Mouse (Mus musculus) adrenal gland, postnatal 4 days (tissue): ENCODE data around the gene Irx3. TPM values are rescaled to one million over a fixed set of nuclear protein-coding genes. Genes with fewer than 3 reads are reported as not detected.
A peak's percentile ranks its signal among the peaks of the same experiment; 100 is the strongest.

Experiments
- DNase-seq, 2 experiments: peaks; one replicate each; pipeline ENCODE4 v3.0.0; 2021 to 2022; ENCODE audit warnings: low spot score in 2 of 2, mixed read lengths in 2 of 2
- long read RNA-seq, 2 experiments: library from polyadenylated mRNA; stranded (forward); transcript quantifications; one replicate each; pipeline ENCODE4 v2.0.0; 2021
- total RNA-seq, 2 experiments: library from RNA; stranded (reverse); gene quantifications; 2 replicates each; pipeline ENCODE4 v1.2.3; 2021

Gene Irx3
- 10 to 100 TPM; 14.4 to 15.1 TPM for total RNA-seq
- long read RNA-seq, experiment 1, transcript Irx3-202 (4 exons, 2,748 nt), result major isoform, 10 of 18 reads
- long read RNA-seq, experiment 1, partial matches to known transcripts, result 7 of 18 reads
- long read RNA-seq, experiment 1, other reads (novel, unspliced or antisense), result 0 of 18 reads
- long read RNA-seq, experiment 2, transcript Irx3-202 (4 exons, 2,748 nt), result major isoform, 47 of 61 reads
- long read RNA-seq, experiment 2, partial matches to known transcripts, result 10 of 61 reads
- long read RNA-seq, experiment 2, other reads (novel, unspliced or antisense), result 2 of 61 reads

DNA sequence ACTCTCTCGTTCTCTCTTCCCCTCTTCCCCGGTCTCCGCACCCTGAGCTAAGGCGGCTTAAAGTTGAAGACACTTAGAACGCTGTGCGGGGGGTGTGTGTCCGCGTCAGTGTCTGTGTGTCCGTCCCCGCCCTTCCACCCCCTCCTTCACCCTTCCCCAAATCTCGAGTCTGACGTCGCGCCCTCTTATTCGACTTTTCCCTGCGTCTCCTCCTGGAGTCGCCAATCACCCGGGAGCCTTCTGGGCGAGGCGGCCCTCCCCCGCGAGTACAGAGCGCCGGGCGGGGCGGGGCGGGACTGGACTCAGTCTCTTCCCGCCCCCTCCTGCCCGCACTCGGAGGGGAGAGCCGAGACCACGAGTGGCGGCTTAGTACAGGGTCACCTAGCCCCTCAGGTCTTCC lies at the start of gene Irx3:
Gene Irx3, minus strand, starts transcription at position 229 of the 400 bp plus-strand sequence.
- peak in 1 of 2 experiments; percentile 61 for DNase-seq

DNA sequence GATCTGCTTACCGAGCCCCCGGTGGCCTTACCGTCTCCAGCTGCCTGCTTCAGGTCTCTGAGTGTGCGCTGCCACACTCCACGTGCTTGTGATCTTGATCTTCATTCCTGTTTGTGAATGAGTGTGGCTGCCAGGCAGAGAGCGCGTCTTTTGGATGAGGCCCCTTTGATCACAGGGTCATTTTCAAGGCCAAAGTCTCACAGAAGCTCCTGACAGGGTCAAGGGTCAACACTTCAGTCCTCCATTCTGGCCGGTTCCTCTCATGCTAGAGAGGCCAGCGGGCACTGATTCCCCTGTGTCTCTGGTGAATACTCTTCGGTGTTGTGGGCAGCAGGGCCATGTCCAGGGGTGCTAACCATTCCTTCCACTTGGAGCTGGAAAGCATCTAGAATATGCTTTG lies 49.5 kb upstream of the Irx3 start:
- no peak for DNase-seq

DNA sequence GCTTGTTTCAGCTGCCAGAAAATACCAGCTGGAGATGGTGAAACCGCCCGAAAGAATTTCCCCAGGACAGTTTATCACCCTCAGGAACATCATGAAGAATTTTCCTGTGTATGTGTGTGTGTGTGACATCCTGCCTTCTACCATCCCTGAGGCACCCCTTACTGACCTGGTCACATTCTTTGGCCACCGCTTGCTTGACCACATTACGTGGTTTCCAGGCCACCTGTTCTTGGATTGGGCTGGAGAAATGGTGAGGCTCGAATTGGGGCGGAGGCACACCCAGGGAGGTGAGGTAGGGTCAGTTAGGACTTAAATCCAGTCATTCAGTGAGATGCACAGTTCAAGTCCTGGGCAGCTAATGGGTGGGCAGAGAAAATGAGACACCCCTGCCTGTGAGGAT lies 48.1 kb upstream of the Irx3 start:
- DNase-seq, result no peak

DNA sequence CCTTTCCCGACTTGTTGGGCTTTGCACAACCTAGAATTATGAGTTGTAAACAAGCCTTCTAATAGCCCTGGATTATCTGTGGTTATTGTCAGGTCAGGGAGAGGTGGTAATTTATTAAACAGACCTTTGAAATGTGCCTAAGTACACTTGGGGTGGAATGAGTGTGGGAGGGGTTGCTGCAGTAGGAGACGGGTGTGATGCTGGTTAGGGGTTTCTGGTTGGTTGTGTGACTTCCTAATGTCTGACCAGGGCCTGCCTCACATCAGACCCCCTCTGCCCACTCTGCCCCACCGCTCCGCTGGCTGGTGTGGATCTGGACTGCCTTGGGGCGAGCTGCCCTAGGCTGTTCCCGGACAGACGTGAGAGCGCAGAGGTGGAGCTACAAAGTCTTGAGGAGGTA lies 47.7 kb upstream of the Irx3 start:
- DNase-seq, result no peak

DNA sequence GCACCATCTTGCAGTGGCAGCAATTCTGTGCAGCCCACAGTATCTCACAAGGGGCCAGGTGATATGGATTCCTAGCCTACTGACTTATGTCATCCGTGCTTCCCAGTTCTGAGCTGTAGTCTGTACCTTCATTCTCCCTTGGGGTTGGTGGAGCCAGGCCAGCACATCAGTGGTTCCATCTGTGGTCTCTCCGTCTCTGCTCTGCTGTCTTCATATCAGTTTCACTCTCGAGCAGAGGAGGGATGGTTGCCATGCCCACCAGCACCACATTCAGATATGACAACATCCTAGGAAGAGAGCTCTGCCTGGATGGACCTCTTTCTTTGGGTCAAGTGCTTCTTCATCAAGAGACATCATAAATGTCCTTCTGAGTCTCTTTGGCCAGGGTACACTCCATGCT lies 43.8 kb upstream of the Irx3 start:
- DNase-seq, result no peak

DNA sequence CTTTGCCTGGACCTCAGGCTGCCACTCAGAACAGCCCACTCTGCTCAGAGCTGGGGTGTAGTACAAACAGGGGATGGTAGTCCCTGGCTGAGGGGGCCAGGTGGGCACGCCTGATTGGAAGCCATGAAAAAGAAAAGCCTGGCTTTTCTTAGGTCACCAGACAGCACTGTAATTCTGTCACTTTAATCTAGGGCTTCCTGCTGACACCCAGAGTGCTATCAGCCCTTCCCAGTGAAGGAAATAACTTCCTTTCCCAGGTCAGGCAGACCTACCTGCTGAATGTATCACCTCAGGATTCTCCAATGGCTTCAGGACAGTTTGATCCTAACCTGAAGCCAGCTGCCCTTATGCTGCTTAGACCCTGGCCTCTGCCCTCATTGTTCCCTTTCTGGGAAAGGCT lies 35.3 kb upstream of the Irx3 start:
- DNase-seq, result no peak

DNA sequence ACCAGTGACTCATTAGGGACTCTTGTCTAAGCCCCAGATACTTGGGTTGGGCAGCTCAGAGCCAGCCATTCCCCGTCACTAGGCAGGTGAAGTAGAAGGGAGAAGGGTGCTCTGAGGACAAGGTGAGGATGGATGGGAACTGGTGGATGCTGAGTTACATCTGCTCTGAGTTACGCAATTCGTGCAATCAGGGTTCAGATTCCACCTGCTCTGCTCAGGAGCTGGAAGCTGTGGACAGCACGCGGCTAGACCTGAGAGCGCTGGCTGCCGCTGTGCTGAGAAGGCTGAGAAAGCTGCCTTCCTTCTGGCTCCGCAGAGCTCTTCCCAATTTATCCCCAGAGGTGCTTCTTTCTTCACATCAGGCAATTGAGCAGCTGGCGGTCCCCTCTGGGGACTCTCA lies 34.8 kb upstream of the Irx3 start:
- no peak for DNase-seq

DNA sequence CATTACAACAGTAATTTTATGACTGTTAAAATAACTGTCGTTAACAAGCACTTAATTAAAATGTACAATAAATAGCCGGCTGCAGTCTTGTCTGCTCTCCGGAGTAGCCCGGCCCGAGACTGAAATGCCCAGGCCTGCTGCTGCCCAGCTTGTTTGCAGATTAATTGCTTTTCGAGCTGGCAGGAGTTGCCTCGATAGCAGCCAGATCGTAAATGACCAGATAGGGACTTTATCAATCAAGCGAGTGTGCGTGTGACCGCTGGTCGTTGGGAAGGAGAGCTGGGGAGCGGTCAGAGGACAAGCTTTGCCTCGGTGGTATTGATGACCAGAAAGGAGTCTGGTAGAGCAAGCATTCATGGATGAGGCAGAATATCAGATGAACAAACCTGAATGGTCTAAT lies 25.8 kb upstream of the Irx3 start:
- no peak for DNase-seq

DNA sequence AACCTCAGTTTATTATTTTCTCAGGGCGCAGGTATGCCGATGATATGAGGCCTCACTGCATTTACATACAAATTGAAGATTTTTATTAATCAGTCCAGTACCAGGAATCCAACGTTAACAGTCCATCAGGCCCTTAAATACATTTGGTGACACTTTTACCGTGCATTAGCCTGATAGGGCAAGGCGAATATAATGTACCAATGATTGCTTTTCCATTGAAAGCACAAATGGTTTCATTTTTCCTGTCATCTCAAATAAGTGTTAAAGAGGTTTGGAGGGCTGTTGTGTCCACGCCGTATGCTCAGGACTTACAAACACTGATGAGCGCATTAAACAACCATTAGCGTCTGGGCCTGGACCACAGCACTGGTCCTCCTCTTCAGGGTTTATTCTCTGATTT lies 25.3 kb upstream of the Irx3 start:
- DNase-seq, result no peak

DNA sequence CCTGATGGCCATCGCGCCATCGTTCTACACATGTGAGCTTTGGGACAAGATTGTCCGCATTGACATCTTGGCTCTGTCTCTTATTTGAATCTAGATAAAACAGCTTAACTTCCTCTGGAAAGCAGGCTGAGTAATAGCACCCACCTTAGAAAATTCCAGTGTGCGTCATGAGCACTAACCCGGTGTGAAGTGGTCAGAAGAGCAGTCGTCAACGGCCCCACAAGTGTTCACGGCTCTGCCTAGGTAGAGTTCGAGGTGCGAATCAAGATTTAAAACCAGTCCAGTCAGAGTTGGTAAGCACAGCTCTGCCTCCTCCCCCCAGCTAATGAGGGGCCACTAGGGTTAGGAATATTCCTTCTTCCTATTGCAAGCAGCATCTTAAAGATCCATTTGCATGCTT lies 21.5 kb upstream of the Irx3 start:
- DNase-seq, result no peak

DNA sequence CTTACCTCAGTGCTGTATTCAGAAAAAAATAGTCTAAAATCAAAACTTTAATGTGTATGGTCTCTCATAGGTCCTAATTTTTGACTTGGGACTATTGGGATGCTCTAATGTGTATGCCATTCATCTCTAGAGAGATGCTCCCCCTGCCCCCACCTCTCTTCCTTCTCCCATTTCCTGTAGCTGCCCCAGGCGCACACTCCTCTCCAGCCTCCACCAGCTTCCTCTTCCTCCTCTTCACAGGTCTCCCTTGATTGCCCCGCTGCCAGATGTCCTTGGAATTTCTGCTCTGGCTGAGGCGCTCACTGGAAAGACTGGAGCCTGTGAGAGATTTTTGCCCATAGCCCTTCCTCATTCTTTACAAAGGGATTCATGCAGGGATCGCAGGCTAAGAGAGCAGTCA lies 20.9 kb upstream of the Irx3 start:
- no peak for DNase-seq

DNA sequence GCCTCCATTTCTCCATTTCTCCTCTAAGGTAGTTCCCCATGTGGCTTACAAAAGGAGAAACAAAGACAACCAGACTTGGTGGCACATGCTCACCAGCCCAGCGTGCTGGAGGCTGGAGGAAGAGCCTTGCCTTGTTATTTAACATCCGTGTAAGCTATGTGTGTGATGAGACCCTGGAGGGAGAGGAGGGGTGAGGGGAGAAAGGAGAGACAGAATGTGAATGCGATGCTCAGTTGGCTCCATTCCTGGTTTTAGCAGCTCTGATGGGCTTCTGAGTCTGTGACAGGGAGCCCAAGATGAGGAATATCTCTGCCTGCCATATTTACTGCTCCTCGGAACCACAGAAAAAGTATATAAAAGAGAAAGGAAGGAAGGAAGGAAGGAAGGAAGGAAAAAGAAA lies 20.1 kb upstream of the Irx3 start:
- DNase-seq, result no peak

DNA sequence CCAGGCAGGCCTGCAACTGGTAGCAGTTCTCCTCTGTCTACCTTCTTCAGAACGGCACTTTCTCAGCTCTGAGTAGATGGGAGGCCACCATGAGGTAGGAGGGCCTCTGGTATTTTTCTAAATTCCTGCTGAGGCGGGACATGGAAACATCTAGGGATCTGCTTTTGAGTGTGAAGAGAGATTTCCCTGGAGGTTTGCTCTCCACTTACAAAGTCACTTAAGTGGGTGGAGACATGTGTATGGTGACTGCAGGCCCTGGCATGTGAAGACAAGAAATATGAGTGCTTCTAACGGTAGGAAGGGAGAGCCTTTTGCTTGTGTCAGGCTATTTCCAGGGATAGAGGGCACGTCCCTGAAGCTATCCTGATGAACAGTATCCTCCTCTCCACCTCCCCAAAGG lies 17.9 kb upstream of the Irx3 start:
- DNase-seq, result no peak

DNA sequence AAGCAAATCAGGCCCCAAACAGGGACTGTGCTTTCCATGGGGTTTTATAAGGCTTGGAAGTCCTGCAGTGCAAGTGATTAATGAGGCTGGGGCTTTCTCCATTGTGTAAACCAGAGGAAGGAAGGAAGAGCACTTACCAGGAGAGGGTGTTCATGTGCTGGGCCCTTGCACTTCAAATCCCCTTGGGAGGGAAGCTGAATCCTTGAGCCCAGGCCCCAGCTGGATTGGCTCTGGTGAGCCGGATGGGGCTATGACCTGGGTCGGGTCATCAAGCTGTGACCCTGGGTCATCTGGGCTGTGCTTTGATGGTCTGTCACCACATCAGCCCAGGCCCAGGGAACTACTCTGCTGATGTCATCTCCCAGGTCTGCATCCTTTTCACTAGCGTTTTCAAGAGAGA lies 16.9 kb upstream of the Irx3 start:
- DNase-seq, result no peak

DNA sequence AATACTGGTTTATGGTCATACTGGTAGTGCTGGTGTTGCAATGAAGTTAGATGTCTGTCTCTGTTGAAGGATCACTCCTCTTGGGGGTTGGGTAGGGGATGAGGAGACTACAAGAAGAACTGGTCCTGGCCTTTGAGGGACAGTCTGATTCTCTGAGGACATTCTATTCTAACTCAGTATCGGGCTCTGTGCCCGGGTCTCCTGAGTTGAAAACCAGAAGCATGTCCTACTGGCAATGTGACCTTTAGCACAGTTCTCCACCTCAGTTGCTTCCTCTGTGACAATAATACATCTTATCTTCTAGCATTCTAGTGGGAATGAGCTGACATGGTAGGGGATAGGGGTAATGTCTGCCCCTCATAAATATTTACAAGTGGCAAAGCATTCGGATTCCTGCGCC lies 12.2 kb upstream of the Irx3 start:
- DNase-seq, result no peak

DNA sequence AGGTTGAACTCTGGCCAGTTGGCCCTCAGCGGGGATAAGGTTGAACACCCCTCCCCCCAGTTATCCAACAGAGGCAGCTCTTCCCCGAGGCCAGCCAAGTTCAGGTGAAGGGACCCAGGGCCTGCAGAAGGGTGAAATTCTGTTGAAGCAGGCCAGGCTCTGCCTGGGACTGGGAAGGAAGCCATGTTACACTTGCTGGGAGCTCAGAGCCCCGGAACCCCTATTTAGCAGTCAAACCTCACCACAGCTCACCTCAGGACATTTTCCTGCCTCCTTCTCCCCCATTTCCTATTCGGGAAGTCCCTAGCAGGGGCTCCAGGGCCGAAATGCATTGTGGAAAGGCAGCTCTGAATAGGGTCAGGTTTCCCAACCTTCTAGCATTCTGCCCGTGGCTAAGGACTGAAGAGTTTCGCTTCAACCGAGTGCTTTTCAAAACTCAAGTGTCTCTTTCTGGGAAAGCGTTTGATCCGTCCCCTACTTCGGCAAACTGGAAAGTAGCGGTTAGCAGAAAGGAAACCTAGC lies 4.9 kb upstream of the Irx3 start:
- no peak for DNase-seq

DNA sequence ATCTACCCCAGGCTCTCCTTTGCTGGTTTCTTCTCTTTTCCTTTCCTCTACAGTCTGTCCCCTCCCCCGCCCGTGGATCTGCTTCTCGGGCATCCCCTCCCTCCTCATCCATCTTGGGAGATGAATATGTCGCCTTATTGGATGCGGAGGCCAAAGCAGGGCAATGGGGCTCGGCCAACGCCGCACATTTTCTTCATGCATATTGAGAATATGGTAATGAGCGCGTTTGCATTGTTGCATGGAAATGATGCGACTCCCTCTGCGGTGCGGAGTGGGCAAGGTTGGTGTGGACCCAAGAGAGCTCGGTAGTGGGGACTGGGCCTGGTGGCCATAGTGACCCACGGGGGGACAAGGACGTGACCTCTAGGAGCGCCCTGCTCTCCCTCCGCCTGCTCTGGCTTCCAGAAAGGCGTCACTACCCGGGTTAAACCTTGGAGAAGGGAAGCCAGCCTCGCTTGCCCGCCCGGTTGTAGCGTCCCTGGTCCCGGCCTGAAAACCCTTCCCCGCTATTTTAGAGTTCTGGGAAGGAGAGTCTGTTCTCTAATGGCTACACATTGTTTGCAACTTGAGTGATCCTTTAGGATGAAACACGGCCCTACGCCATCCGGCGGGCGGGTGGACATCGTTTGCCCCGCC lies 4.3 kb upstream of the Irx3 start:
- DNase-seq, result no peak

DNA sequence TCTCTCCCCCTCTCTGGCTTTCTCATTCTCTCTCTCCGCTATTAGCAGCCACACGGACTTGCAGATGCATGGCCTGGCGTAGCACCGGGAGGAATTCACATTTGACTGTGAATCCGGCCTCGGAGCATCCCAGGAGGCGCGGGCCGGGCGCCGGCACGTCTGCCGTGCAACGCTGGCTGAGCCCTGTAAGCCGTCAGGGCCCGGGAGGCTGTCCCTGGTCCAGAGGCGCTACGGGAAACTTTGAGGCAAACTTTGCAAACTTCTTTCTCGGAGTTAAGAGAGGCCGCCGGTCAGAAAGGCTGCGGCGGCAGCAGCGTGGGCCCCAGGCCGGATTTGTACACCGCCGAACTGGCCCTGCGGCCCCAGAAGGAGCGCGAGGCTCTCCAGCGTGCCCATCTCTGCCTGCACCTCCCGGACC lies 3.4 kb upstream of the Irx3 start:
- no peak for DNase-seq

DNA sequence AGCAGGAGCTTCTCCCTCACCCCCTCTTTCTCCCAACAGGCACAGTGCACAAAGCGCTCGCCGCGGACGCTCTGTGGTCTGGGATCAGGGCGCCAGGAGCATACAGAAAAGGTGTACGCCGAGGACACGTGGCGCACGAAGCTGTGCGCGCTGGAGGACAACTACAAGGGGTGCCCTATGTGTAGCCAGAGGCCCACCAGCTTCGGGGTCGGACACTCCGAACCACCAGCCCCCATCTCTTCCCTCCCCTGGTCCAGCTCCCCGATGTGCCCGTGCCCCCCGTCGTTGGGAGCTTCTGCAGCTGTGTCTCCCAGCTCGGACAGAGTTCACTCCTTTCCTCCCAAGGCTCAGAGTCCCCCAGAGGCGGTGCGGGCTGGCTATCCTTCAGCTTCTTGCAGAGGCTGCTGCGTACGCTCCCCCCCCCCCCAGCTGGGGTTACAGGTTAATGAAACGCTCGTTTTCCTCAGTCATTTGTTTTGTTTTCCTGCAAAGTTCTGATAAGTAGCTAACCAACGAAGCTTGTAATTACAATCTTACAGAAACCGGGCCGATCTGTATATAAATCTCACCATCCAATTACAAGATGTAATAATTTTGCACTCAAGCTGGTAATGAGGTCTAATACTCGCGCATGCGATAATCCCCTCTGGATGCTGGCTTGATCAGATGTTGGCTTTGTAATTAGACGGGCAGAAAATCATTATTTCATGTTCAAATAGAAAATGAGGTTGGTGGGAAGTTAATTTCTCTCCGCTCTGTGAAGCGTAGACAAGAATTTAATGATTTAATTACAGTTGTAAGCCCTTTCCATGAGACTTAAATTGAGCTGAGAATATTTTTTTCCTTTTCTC lies 2.8 kb upstream of the Irx3 start:
- no peak for DNase-seq

DNA sequence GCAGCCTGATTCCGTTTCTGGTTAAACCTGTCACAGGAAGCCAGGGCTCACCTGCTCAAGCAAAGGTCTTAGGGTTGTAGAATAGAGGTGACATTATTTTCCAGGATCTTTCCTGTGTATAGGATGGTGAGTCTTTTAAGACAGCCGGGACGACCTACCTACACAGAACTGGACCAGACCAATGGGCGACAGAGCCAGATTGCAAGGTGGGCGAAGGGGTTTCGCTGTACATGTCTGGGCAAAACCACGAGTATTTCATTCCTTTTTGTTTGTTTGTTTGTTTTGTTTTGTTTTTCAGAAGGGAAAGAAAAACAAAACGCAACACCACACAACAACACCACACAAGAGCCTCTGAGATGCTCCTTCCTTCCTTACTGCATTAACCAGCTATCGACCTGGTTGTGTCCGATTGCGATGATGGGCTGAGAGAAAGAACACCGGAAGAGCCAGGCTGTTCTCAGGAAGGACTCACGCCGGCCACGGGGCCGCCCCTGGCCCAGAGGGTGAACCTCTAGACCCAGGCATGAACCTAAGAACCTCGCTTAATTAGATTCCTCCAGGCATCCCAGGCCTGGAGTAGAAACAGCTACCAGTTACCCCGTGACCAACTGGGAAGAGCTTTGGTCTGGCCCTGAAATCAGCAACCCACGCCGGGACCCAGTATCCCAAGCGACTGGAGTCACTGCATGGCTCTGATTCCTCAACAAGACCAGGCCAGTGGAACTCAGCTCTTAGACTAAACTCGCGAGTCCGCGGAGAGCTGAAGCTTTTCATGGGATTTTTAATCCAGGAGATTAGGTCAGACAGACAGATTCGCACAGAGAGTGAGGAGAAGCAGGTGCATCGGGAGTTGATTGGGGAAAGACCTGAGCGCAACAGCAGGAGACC lies 1.9 kb upstream of the Irx3 start:
- DNase-seq, result no peak
